Mouse (Mus musculus): ENCODE data around the gene Dbt.

Dbt gene

DNA sequence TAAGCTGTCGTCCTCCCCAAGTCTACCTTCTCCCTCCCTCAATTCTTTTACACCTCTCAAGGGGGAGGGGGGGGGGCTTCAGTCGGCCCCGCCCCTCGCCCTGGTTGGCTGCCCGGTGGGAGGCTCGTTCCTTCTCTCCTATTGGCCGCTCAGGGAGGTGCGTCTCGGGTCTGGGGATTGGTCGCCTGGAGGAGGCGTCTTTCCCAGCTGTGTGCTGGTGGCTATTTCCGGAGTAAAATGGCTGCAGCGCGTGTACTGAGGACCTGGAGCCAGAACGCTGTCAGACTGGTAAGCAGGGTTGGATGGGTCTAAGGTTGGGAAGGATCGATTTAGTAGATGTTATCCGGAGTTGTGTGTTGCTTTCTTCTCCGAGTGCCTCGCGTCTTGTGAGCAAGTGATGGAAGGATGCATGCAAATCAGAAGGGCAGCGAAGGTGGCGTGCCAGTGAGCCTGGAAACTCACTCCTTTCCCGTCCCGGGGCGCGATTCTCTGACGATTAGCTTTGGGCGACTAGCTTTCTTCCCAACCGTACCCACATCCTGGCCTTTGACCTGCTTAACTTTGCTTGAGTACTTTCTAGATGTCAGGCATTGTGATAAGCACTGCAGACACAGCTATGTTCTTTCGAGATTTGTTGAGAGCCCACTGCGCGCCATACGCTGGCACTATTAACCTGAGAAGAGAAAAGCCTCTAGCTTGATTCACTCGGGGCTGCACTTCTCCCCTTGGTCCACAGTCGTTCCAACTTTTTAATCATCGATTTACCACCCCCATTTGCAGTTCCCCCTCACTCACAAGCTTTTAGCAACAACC lies at the start of gene Dbt:
Gene Dbt (plus strand): TSS at position 167 of the 813 bp plus-strand sequence.
- peak; percentile 91 for DNase-seq

DNA sequence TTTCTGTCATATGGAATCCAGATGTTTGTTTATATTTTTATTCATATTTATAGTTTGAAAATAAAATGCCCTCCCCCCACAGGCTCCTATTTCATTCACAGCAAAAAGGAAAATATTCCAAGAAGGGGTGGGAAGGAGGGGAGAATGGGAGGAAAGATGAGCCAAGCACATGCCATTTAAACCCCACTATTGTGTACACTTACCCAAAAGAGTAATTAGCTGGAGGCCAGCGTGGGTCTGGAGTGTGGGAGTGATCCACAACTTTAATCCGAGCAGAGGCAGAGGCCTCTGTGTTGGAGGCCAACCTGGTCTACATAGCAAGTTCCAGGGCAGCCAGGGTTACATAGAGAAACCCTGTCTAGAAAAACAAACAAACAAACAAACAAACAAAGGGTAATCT lies 48.6 kb upstream of the Dbt start:
- no peak for DNase-seq

- DNase-seq = no peak
Measured at GRCm38 (mm10) chr3:116465709-116466108, 47.2 kb upstream of the Dbt start.

DNA sequence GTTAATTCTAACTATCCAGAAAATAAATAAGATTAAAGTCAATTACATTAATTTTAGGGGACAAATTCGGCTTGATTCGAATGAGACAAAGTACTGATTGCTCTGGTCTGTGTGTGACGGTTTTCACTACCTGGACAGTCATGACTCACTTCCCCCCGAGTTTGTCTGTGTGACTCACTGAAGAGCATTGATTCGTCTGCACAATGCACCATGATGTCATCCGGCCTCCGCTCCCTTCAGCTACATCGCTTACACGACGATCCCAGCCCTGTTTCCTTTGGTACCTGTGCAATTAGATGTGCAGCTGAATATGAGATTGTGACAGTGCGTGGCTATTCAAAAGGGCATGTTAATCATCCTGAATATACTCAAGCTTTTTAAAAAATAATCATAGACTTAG lies 38.3 kb upstream of the Dbt start:
- DNase-seq = no peak

DNA sequence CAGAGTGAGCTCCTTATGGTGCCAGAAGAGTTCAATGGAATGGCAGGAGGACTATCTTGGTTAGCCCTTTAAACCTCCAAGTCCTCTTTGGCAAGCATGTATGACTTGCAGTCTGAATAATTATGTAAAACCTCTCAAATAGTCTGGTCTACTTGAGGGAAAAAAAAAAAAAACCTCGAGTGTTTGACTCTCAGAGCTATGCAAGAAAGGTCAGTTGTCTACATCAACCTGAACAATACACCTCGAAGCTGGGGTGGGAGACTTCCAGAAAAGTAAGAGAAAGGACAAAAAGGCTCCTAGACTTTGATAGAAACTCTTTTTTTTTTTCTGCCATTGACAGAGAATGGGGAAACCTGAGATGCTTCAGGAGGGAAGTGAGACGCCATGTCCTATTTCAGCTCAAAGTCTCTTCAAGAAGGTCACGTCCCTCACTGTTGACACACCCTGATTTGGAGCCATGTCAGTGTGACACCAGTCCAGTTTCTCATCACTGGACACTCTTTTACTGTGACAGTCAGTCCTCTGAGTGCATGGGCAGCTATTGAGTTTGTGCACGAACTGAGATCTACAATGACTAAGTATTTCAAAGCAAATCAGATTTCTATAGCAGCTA lies 36.1 kb upstream of the Dbt start:
- DNase-seq = no peak

- DNase-seq = no peak
Measured at GRCm38 (mm10) chr3:116477351-116477750, 35.5 kb upstream of the Dbt start.

DNA sequence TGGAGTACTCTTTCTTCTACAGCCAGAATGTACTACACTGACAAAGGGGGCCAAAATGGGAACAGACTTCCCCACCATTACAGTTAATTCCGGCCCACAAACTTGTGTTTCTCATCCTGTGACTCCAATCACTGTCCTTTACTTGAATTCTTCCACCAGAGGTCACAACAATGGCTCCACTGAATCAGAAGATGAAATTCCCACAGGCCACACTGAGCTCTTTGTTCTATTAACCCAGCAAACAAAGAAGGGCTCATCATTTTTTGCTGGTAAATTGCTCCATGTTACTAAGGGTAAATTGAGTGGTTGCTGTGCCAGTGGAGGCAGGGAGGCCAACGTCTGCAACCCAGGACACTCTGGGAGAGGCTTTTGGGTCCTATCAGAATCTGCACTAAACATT lies 32.8 kb upstream of the Dbt start:
- DNase-seq = no peak

GRCm38 (mm10) chr3:116480937-116481336 lies 31.9 kb upstream of the Dbt start:
- DNase-seq = no peak

DNA sequence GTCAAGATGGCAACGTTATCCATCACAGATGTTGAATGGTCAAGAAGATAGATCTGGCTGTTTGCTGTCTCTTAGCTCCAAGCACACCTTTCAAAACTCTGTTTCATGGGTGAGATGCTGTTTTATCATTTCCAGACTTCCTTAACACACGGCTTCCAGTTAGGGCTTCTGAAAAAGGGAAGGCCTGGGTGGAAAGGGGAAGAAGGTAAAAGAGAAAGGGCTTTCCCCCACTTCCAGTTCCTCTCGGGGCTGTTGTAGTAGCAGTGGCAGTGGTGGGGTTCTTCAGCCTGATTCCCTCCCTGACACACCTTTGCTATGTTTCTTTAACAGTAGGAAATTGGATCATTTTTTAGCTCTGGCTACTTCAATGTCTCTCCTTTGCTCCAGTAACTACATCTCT lies 30.1 kb upstream of the Dbt start:
- DNase-seq = no peak

DNA sequence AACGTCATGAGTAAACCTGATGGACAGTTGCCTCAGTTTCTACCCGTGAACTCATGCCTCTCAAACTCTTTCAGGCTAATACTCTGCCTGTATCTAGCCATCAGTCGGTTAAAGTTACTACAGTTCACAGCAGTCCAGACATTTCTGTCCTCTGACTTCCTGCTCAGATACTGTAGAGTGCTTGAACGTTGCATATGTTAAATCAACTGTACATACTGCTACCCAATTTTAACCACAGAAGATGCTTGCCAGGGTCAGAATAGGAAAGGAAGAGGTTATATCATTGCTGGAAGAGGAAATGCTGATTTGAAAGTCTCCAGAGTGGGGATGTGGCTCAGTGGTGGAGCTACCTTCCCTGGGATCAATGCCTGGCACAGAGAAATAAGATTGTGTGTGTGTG lies 29.6 kb upstream of the Dbt start:
- no peak for DNase-seq

- no peak for DNase-seq
Measured at GRCm38 (mm10) chr3:116490920-116491319, 21.9 kb upstream of the Dbt start.

DNA sequence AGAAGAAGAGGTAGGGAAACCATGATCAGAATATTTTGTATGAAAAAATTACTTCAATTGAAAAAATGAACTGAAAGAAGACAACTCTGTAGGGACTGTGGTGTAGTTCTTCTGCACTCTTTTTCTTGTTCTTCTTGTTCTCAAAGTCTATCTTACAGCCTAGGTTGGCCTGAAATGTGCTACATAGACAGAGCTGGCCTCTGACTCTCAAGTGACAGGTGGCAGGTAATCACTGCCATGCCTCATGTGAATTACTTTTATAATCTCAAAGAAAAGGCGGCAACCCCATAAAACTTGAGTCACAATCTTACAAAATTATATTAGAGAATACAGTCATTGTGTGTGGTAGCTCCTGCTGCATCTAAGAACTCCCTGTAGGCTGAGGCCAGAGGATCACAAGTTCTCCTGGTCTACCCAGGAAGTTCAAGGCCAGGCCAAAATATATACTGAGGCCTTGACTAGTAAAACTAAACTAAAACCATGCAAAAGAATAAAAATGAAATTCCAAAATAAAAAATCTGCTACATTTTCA lies 20.9 kb upstream of the Dbt start:
- no peak for DNase-seq

GRCm38 (mm10) chr3:116493658-116494057 lies 19.2 kb upstream of the Dbt start:
- no peak for DNase-seq

GRCm38 (mm10) chr3:116495671-116496070 lies 17.2 kb upstream of the Dbt start:
- no peak for DNase-seq

GRCm38 (mm10) chr3:116507772-116508351 lies 5.0 kb upstream of the Dbt start, which contains the start of gene Rtca:
Rtca (minus strand) TSS chr3:116508208.
- peak; percentile 98 for DNase-seq

GRCm38 (mm10) chr3:116512151-116512903 lies 543 bp upstream of the Dbt start:
- DNase-seq = peak; percentile 63

DNA sequence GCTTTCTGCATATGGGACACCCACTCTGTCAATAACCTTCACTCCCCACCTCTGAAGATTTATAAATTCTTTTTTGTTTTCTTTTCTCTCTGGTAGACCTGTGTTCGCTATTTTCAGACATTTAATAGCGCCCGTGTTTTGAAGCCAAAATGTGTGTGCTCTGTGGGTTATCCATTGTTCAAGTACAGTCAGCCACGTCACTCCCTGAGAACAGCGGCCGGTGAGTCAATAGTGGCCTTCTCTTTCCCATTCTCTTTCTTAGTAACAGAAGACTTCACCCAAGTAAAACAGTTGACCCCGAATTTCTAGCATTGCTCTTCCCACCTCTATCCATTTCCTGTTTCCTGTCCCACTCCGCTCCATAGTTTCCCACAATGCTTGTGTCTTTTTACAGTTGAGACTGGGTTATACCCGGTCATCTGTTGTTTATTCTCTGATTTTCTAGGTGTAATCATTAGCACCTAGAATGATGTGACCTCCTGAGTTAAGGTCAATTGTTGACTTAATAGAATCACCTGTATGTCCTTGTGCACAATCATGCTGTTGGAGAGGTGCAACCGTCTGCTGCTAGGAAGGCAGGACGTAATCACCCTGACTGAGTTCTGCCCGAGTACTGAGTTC lies 7.4 kb downstream of the Dbt start:
- DNase-seq = no peak

DNA sequence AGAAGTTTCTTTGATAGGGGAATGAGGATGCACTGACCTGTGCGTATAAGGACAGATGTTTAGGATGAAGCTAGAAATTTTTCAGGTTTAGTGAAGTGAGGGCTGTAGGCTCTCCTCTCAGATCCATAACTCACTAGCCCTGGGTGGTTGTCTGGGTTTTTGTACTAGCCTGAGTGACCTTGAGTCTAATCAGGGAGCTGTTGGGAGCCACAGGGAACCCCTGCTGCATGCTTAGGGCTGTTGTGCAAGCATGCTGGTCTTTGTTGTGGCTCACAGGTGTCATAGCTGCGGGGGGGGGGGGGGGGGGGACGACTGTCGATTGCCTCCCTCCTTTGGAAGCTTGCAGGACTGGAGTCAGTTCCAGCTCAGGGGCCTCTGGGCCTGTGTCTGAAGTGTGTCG lies 16.9 kb downstream of the Dbt start:
- DNase-seq = no peak

GRCm38 (mm10) chr3:116530826-116531225 lies 18.0 kb downstream of the Dbt start:
- DNase-seq = no peak

DNA sequence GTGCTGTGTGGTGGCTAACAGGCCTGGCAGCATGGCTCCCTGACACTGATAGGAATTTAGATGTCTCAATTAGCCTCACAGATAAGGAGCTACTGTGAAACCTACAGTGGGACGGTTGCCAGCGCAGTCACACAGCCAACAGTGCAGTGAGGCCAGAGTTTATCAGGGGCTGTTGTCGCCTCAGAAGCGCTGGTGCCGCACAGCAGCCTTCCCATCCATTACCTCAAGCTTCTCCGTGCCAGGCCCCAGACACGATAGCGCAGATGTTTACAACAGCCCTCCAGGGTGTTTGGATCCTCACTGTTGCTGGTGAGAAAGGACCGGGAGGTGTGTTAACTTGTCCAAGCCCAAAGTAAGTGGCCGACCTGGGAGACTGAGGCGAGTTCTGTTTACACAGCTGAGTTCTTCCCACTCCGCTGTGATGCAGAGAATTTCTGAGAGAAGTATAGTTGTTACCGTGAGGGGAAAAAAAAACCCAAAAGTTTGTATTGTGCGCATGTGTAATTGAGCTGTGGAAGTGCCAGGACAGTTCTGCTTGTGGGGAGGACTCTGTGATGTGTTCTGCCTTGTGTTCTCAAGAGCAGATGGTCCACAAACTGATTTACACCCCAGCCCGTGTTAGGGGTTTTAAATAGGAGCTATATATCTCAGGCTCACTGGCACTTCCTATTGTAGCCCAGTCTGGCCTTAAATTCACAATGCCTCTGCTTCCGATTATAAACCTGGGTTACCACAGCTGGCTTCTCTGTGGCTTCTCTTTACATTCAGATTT lies 23.7 kb downstream of the Dbt start:
- DNase-seq = no peak

DNA sequence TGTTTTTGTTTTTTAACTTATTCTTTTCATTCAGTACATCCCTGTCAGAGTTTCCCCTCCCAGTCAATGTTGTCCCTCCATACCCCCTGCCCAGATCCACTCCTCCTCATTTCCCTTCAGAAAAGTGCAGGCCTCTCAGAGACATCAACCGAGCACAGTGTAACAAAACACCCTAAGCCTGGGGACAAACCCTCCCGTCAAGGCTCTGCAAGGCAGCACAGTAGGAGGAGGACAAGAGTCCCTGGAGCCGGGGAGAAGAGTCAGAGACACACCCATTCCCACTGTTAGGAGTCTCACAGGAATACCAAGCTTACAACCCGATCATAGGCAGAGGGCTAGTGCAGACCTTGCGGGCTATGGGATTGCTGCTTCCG lies 24.3 kb downstream of the Dbt start:
- no peak for DNase-seq

- no peak for DNase-seq
Measured at GRCm38 (mm10) chr3:116542070-116542469, 29.2 kb downstream of the Dbt start.
